Comparison of ENCODE assay signal across 15 mouse cellular contexts in genomic region chr8:115953783-115954470, GRCm38 (mm10).
A peak's percentile ranks its signal among the peaks of the same experiment; 100 is the strongest.
DNase-seq lines count a peak whose midpoint lies in the region.
"Had no signal": no experiment of that assay in that cellular context is flagged by ENCODE, and none has a peak within 500 bp of the region (broad histone marks: within the 10 kb centered on the region; RNA-seq: fewer than 3 reads in every experiment).

No protein-coding gene starts in this region.

- DNase-seq in adrenal gland, postnatal 14 days = peak; percentile 5
- no peak for DNase-seq in adrenal gland, postnatal 25 days
- peak; percentile 19 for DNase-seq in cerebellum, adult 8-10 months
- peak; percentile 41 for DNase-seq in cerebellum, postnatal 25 days
- DNase-seq in kidney, postnatal 36 days = no peak
- DNase-seq in right cerebral cortex, adult 18-20 months = no peak
- no peak for DNase-seq in layer of hippocampus, postnatal 10 days (ENCODE audit: low spot score in 2 of 2)
- DNase-seq: gastrocnemius, postnatal 14 days; heart, adult 18-20 months; heart, postnatal 36 days; kidney, adult 9 months; kidney, postnatal 10 days; lung, embryonic 14.5 days; thymus, adult 18-20 months; thymus, postnatal 4 days had no signal

Comparison
In these comparisons a context has a peak if more than half of its experiments do, and no peak if none do; other contexts are left out.
1. DNase-seq: peak in adrenal gland, postnatal 14 days (single experiment), cerebellum, adult 8-10 months (single experiment) and cerebellum, postnatal 25 days (2 of 2); none in adrenal gland, postnatal 25 days (single experiment), kidney, postnatal 36 days (0 of 2), right cerebral cortex, adult 18-20 months (single experiment) and layer of hippocampus, postnatal 10 days (0 of 2).